Mouse (Mus musculus) liver, postnatal 0 days (tissue): Measurements from ENCODE around the gene Prickle2.

Experiments used
- CTCF ChIP-seq: sonication (generic); IDR thresholded peaks from 2 replicates; pipeline ENCODE4 v1.5.1; 2016; ENCODE audit warnings: antibody characterized with exemption, low read depth
- EP300 ChIP-seq: IDR thresholded peaks from 2 replicates; pipeline ENCODE4 v1.6.1; 2016; ENCODE audit warnings: antibody characterized with exemption, low read depth, mild to moderate bottlenecking

DNA sequence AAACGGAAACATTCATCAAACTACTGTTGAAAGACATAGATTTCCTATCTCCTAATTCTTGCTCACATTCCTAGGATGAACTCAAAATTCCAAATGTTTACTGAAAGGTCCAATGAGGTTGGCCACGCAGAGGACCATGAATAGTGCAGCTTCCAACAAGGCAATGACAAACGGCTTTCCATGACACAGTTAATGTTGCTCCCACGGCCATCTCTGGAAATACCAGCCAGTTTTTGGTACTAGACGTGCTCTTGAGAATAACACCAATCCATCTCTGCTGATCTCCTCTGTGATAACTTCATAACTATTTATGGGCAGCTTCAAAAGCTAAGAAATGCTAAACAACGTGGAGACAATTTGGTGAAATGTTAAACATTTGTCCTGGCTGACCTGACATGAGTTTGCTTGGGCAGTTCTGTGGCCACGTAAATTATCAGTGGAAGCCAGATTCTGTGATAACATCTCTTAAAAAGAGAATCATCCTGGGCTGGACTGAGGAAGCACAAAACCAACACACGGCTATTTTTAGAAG is 31.5 kb downstream of the Prickle2 start:
- no peak for TF ChIP-seq CTCF
- no peak for TF ChIP-seq EP300
